Mouse (Mus musculus) embryonic fibroblast, embryonic 13.5 days (primary cell): ENCODE results near the gene Cfl2.
A peak's percentile ranks its signal among the peaks of the same experiment; 100 is the strongest.

Source experiments
- CTCF ChIP-seq: IDR thresholded peaks from 2 replicates; pipeline ENCODE4 v1.5.1; 2011; ENCODE audit warnings: mild to moderate bottlenecking, control low read depth, low read length, moderate library complexity, borderline replicate concordance; ENCODE audit not compliant: insufficient read depth
- POLR2A ChIP-seq: IDR thresholded peaks from 2 replicates; pipeline ENCODE4 v1.6.1; 2011; ENCODE audit warnings: low read depth, mild to moderate bottlenecking, control low read depth, low read length, moderate library complexity

GRCm38 (mm10) chr12:54861991-54862605, 579 bp downstream of the Cfl2 start:
- TF ChIP-seq POLR2A (peak; percentile 38; the same call in 1 of the 2 replicates), CTCF (no peak)
